Mouse (Mus musculus) gastrocnemius, postnatal 25 days (tissue): Measurements from ENCODE around the gene Gk5. TPM values are rescaled to one million over a fixed set of nuclear protein-coding genes. Genes with fewer than 3 reads are reported as not detected.
"Not testable (repeated sequence)": the region's sequence is repeated elsewhere in the genome, so short reads cannot be mapped to it uniquely, and the experiment has no call there.

Experiments used
- DNase-seq: peaks from one replicate; pipeline ENCODE4 v3.0.0; 2022
- total RNA-seq, 2 experiments: library from RNA; stranded (reverse); gene quantifications; 1 replicate in 1 of 2; 2 replicates in 1 of 2; pipeline ENCODE4 v1.2.3; 2021

Gk5 gene
- total RNA-seq, 2 experiments from 2014 or later, result 1.3 to 2.2 TPM

- DNase-seq, result no peak
These were observed 25.7 kb downstream of the Gk5 start for GRCm38 (mm10) chr9:96144883-96145282.

GRCm38 (mm10) chr9:96152801-96153200 is 33.6 kb downstream of the Gk5 start:
- DNase-seq, result no peak

- no peak for DNase-seq
These were observed 39.3 kb downstream of the Gk5 start for GRCm38 (mm10) chr9:96158431-96158830.

- no peak for DNase-seq
These were observed 39.9 kb downstream of the Gk5 start for GRCm38 (mm10) chr9:96159047-96159446.

GRCm38 (mm10) chr9:96160767-96161166 is 41.6 kb downstream of the Gk5 start:
- no peak for DNase-seq

- no peak for DNase-seq
These were observed 43.3 kb downstream of the Gk5 start for GRCm38 (mm10) chr9:96162421-96162820.

- DNase-seq, result no peak
These were observed 44.3 kb downstream of the Gk5 start for GRCm38 (mm10) chr9:96163443-96163842.

GRCm38 (mm10) chr9:96163983-96164382 is 44.8 kb downstream of the Gk5 start:
- DNase-seq, result not testable (repeated sequence)

GRCm38 (mm10) chr9:96167168-96167585 is 48.0 kb downstream of the Gk5 start:
- DNase-seq, result peak; percentile 32

- no peak for DNase-seq
These were observed 51.4 kb downstream of the Gk5 start for GRCm38 (mm10) chr9:96170600-96170999.

- DNase-seq, result no peak
These were observed 65.7 kb downstream of the Gk5 start for GRCm38 (mm10) chr9:96184909-96185308.

GRCm38 (mm10) chr9:96186701-96187100 is 67.5 kb downstream of the Gk5 start:
- DNase-seq, result no peak

- DNase-seq, result peak; percentile 93
These were observed 76.9 kb downstream of the Gk5 start, which contains the start of gene Tfdp2 for GRCm38 (mm10) chr9:96195885-96196622. TSS of gene Tfdp2 (plus strand) at chr9:96196275.

- peak; percentile 33 for DNase-seq
These were observed 77.5 kb downstream of the Gk5 start for GRCm38 (mm10) chr9:96196636-96197181.

GRCm38 (mm10) chr9:96197806-96198205 is 78.6 kb downstream of the Gk5 start:
- DNase-seq, result peak; percentile 45

GRCm38 (mm10) chr9:96203663-96204062 is 84.5 kb downstream of the Gk5 start:
- no peak for DNase-seq

- no peak for DNase-seq
These were observed 88.3 kb downstream of the Gk5 start for GRCm38 (mm10) chr9:96207428-96207827.

- DNase-seq, result no peak
These were observed 94.0 kb downstream of the Gk5 start for GRCm38 (mm10) chr9:96213036-96213645.

GRCm38 (mm10) chr9:96214171-96214570 is 95.0 kb downstream of the Gk5 start:
- DNase-seq, result no peak

- no peak for DNase-seq
These were observed 98.1 kb downstream of the Gk5 start for GRCm38 (mm10) chr9:96217299-96217698.

GRCm38 (mm10) chr9:96217799-96218198 is 98.6 kb downstream of the Gk5 start:
- DNase-seq, result no peak

GRCm38 (mm10) chr9:96219114-96219669 is 100.0 kb downstream of the Gk5 start:
- DNase-seq, result no peak

GRCm38 (mm10) chr9:96220419-96220818 is 101.3 kb downstream of the Gk5 start:
- DNase-seq, result no peak
